Mouse (Mus musculus) small intestine, adult 2 months (tissue): ENCODE data around the gene Cd300lb.

Source experiments
- CTCF ChIP-seq: fragments of 200-500 bp; IDR thresholded peaks from 2 replicates; pipeline ENCODE4 v1.5.1; 2012; ENCODE audit warnings: low read depth, mild to moderate bottlenecking, control low read depth, inconsistent platforms, low read length, moderate library complexity, mixed read lengths; ENCODE audit not compliant: insufficient replicate concordance, insufficient read length; ENCODE audit errors: extremely low read depth
- POLR2A ChIP-seq: fragments of 200-500 bp; IDR thresholded peaks from 2 replicates; pipeline ENCODE4 v1.6.1; 2012; ENCODE audit warnings: low read depth, mild to moderate bottlenecking, control low read depth, inconsistent platforms, low read length, moderate library complexity

GRCm38 (mm10) chr11:114934144-114934543 is at the start of gene Cd300lb:
- TF ChIP-seq CTCF: no peak
- TF ChIP-seq POLR2A: no peak
